Mouse (Mus musculus) embryonic facial prominence, embryonic 11.5 days (tissue): ENCODE measurements at regions not wholly inside any gene's neighbourhood (a gene's known extent, or its start where the extent isn't known, plus 50 kb on each side); places are given as distances from the start of the nearest gene placed in this dataset.
"Not testable (repeated sequence)": the region's sequence is repeated elsewhere in the genome, so short reads cannot be mapped to it uniquely, and the experiment has no call there.

ENCODE experiments used
- ATAC-seq: fragments of 200-750 bp; cut with Nextera tagmentation; replicated peaks from 2 replicates; pipeline ENCODE4 v1.8.0; 2017; ENCODE audit warnings: low read depth; ENCODE audit not compliant: insufficient number of reproducible peaks, low FRiP score, low TSS enrichment
- DNase-seq: peaks from one replicate; pipeline ENCODE4 v3.0.0-alpha.2; 2015; ENCODE audit warnings: low spot score
- H3K27ac ChIP-seq: fragments of 300-500 bp; sonication (generic); replicated peaks from 2 replicates; pipeline ENCODE4 v1.5.1; 2014; ENCODE audit warnings: mild to moderate bottlenecking, low read depth, low read length, control low read depth
- H3K27me3 ChIP-seq: fragments of 300-500 bp; sonication (generic); 2 replicates; pipeline ENCODE4 v1.6.1; 2014; ENCODE audit warnings: mild to moderate bottlenecking, low read length, moderate library complexity, mixed read lengths; ENCODE audit not compliant: control insufficient read depth, insufficient read depth
- H3K36me3 ChIP-seq: fragments of 300-500 bp; sonication (generic); replicated peaks from 2 replicates; pipeline ENCODE4 v1.6.1; 2014; ENCODE audit warnings: low read depth, mild to moderate bottlenecking, low read length, moderate library complexity, mixed read lengths; ENCODE audit not compliant: control insufficient read depth, insufficient read depth
- H3K4me1 ChIP-seq: fragments of 300-500 bp; sonication (generic); 2 replicates; pipeline ENCODE4 v1.6.1; 2014; ENCODE audit warnings: low read length, mixed read lengths; ENCODE audit not compliant: control insufficient read depth, insufficient read depth
- H3K4me2 ChIP-seq: fragments of 300-500 bp; sonication (generic); 2 replicates; pipeline ENCODE4 v1.6.1; 2014; ENCODE audit warnings: low read depth, mild to moderate bottlenecking, control low read depth, low read length, moderate library complexity
- H3K4me3 ChIP-seq: fragments of 300-500 bp; sonication (generic); 2 replicates; pipeline ENCODE4 v1.5.1; 2014; ENCODE audit warnings: low read depth, low read length, control low read depth
- H3K9ac ChIP-seq: fragments of 300-500 bp; sonication (generic); replicated peaks from 2 replicates; pipeline ENCODE4 v1.6.1; 2014; ENCODE audit warnings: mild to moderate bottlenecking, control low read depth, low read length
- H3K9me3 ChIP-seq: fragments of 300-500 bp; sonication (generic); replicated peaks from 2 replicates; pipeline ENCODE4 v1.6.1; 2016; ENCODE audit warnings: mild to moderate bottlenecking, low read length, inconsistent platforms, mixed read lengths; ENCODE audit not compliant: control insufficient read depth
- WGBS: fragments of 180-500 bp; shearing (Covaris S2); extraction: QIAGEN DNeasy Blood & Tissue Kit; methylation state at CpG from one replicate; pipeline ENCODE4 v1.1.7; 2014; 5-methylcytosine and 5-hydroxymethylcytosine counted together

GRCm38 (mm10) chr6:70240167-70240566 is 551.9 kb downstream of the Rpia start:
- not testable (repeated sequence) for H3K27me3 ChIP-seq, H3K9ac ChIP-seq, H3K4me3 ChIP-seq, H3K27ac ChIP-seq, DNase-seq, ATAC-seq, H3K36me3 ChIP-seq, H3K4me1 ChIP-seq, H3K4me2 ChIP-seq, H3K9me3 ChIP-seq
- WGBS, result no CpG with 5 or more reads among the region's 1 CpGs

DNA sequence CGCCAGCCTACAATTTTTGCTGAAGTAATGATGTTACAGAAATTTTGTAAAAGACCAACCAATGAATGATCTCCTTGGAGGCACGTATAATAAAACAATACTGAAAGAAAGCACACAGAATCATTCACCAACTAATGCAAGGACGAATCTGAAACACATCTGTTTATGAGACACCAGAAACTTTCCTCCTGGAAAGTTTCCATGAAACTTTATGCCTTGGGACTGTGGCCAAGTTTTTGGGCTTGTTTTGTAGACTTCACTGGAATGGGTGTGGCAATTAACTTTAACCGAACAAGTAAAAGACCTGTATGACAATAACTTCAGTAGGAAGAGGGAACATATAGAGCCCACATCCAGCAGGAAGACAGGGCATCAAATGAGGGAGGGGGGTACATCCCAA is 564.9 kb downstream of the Rpia start:
- no peak for ATAC-seq
- H3K36me3 ChIP-seq, result no peaks in the 10 kb centered on the region
- 83% methylated on average over 4 of the region's 4 CpGs for WGBS

DNA sequence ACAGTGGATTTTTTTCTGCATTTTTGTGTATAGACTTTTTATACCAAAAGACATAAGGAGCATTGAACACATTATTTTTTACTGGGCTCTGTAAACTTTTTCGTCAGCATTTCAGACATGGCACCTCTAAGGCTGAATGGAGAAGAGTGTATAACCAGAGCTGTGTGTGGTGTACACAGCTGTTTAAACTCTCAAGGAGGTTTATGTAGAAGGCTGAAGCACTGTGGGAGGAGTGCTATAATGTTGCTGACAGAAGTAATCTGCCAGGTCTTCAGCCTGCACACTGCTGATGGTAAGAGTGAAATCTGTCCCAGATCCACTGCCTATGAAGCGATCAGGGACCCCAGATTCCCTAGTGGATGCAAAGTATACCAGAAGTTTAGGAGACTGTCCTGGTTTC is 575.4 kb downstream of the Rpia start:
- not testable (repeated sequence) for H3K9ac ChIP-seq, H3K27ac ChIP-seq, DNase-seq, H3K4me1 ChIP-seq, H3K27me3 ChIP-seq, H3K36me3 ChIP-seq, H3K4me3 ChIP-seq, ATAC-seq, H3K4me2 ChIP-seq, H3K9me3 ChIP-seq
- WGBS, result 68% methylated on average over 2 of the region's 2 CpGs

More for the DNA sequence above, 564.9 kb downstream of the Rpia start:
- Histone ChIP-seq H3K9ac (no peak overlapping the region), H3K27ac (no peak overlapping the region), H3K4me1 (no peaks in the 10 kb centered on the region), H3K27me3 (no peaks in the 10 kb centered on the region), H3K4me2 (no peak overlapping the region), H3K4me3 (no peak overlapping the region), H3K9me3 (no peaks in the 10 kb centered on the region)
- DNase-seq, result no peak

DNA sequence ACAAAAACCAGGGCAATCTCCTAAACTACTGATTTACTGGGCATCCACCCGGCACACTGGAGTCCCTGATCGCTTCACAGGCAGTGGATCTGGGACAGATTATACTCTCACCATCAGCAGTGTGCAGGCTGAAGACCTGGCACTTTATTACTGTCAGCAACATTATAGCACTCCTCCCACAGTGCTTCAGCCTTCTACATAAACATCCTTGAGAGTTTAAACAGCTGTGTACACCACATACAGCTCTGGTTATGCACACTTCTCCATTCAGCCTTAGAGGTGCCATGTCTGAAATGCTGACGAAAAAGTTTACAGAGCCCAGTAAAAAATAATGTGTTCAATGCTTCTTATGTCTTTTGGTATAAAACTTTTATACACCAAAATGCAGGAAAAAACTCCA is 576.3 kb downstream of the Rpia start:
- 72% methylated on average over 3 of the region's 3 CpGs for WGBS
- H3K4me2 ChIP-seq, H3K27me3 ChIP-seq, DNase-seq, H3K9ac ChIP-seq, H3K27ac ChIP-seq, H3K4me3 ChIP-seq, H3K36me3 ChIP-seq, H3K4me1 ChIP-seq, H3K9me3 ChIP-seq, ATAC-seq: not testable (repeated sequence)
